Mouse (Mus musculus) testis, adult 2 months (tissue): ENCODE data around the gene P4hb.

Source experiments
- CTCF ChIP-seq: fragments of 200-500 bp; IDR thresholded peaks from 2 replicates; pipeline ENCODE4 v1.5.1; 2012; ENCODE audit warnings: low read depth, mild to moderate bottlenecking, inconsistent platforms, low read length, moderate library complexity; ENCODE audit not compliant: control insufficient read depth, insufficient read depth, insufficient replicate concordance
- POLR2A ChIP-seq: fragments of 200-500 bp; IDR thresholded peaks from 2 replicates; pipeline ENCODE4 v1.6.1; 2012; ENCODE audit warnings: low read depth, mild to moderate bottlenecking, inconsistent platforms, low read length, moderate library complexity; ENCODE audit not compliant: control insufficient read depth

DNA sequence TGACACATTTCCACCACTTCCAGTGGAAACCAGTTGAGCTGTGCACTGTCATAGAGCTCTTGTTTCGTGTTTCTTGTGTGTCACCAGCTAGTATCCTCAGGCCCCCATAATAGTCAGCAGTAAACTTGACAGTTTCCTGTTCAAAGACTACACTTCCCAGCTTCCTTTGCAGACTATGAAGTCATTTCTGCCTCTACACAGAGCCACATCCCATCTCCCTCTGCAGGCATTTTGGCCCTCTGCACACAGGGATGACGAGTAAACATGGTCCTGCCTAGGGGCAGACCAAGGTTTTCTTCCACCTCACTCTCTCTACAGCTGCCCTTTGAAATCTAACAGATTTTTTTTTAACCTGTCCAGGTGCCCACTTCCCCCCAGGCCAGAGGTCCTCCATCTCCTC, 25.6 kb downstream of the P4hb start:
- no peak for TF ChIP-seq CTCF
- no peak for TF ChIP-seq POLR2A
